Mouse (Mus musculus) cerebellum, adult 2 months (tissue): ENCODE results near the gene Tcf12. TPM values are rescaled to one million over a fixed set of nuclear protein-coding genes. Genes with fewer than 3 reads are reported as not detected.
A peak's percentile ranks its signal among the peaks of the same experiment; 100 is the strongest.

Experiments used
- DNase-seq, 2 experiments: peaks; one replicate each; pipeline ENCODE4 v3.0.0; 2021
- H3K27ac ChIP-seq: fragments of 200-500 bp; 2 replicates; pipeline ENCODE4 v1.5.1; 2012; ENCODE audit warnings: low read length, control low read depth, inconsistent platforms; ENCODE audit not compliant: insufficient read depth
- H3K27me3 ChIP-seq: fragments of 200-500 bp; 2 replicates; pipeline ENCODE4 v1.6.1; 2012; ENCODE audit warnings: inconsistent platforms, mild to moderate bottlenecking, low read length, moderate library complexity; ENCODE audit not compliant: control insufficient read depth, insufficient read depth
- H3K4me1 ChIP-seq: fragments of 200-500 bp; 2 replicates; pipeline ENCODE4 v1.6.1; 2011; ENCODE audit warnings: low read length; ENCODE audit not compliant: control insufficient read depth, insufficient read depth
- H3K4me3 ChIP-seq: fragments of 200-500 bp; replicated peaks from 2 replicates; pipeline ENCODE3; 2011; ENCODE audit warnings: mild to moderate bottlenecking, low read depth, low read length, control low read depth; ENCODE audit not compliant: insufficient read depth
- CTCF ChIP-seq: fragments of 200-500 bp; IDR thresholded peaks from 2 replicates; pipeline ENCODE4 v1.5.1; 2011; ENCODE audit warnings: low read depth, mild to moderate bottlenecking, control low read depth, low read length, moderate library complexity, borderline replicate concordance; ENCODE audit not compliant: insufficient read depth
- POLR2A ChIP-seq: fragments of 200-500 bp; IDR thresholded peaks from 2 replicates; pipeline ENCODE4 v1.6.1; 2011; ENCODE audit warnings: low read length, control low read depth, borderline replicate concordance; ENCODE audit not compliant: insufficient read depth
- WGBS: fragments of 180-500 bp; shearing (Covaris S2); methylation state at CpG from one replicate; pipeline ENCODE4 v1.1.7; 2018; 5-methylcytosine and 5-hydroxymethylcytosine counted together
- polyA plus RNA-seq: library from polyadenylated mRNA; depleted of rRNA; stranded (reverse); fragments of >200 nt; gene quantifications from 2 replicates; pipeline ENCODE4 v1.2.3, GENCODE M21; 2012

Gene Tcf12
- polyA plus RNA-seq, 1 experiment, result 53.0 TPM

GRCm38 (mm10) chr9:71874035-71874572, 237.6 kb downstream of the Tcf12 start:
- 89% methylated on average over 3 of the region's 3 CpGs for whole genome bisulfite sequencing
- Histone ChIP-seq H3K27ac (no peak overlapping the region), H3K4me1 (no peaks in the 10 kb centered on the region), H3K27me3 (no peaks in the 10 kb centered on the region), H3K4me3 (no peak overlapping the region)
- TF ChIP-seq POLR2A, result no peak
- no peak for TF ChIP-seq CTCF
- no peak for DNase-seq

GRCm38 (mm10) chr9:71863338-71863737, 248.3 kb downstream of the Tcf12 start:
- peaks cover 6% of the 10 kb centered on the region; the same call in 1 of the 2 replicates for H3K4me1 ChIP-seq
- DNase-seq, result no peak
- TF ChIP-seq CTCF, result no peak
- no peak for TF ChIP-seq POLR2A
- 84% methylated on average over 7 of the region's 7 CpGs for WGBS
- H3K27ac ChIP-seq, result no peak overlapping the region
- H3K4me3 ChIP-seq, result no peak overlapping the region
- no peaks in the 10 kb centered on the region for H3K27me3 ChIP-seq

- 72% methylated on average over 2 of the region's 2 CpGs for WGBS
- Histone ChIP-seq H3K27me3 (no peaks in the 10 kb centered on the region), H3K27ac (no peak overlapping the region), H3K4me3 (no peak overlapping the region), H3K4me1 (peaks cover 8% of the 10 kb centered on the region; the same call in 1 of the 2 replicates)
- TF ChIP-seq POLR2A (no peak), CTCF (no peak)
- DNase-seq, result no peak
Observed at GRCm38 (mm10) chr9:71861629-71862028, 250.0 kb downstream of the Tcf12 start.

- no peak overlapping the region for H3K27ac ChIP-seq
Observed at GRCm38 (mm10) chr9:71857926-71858325, 253.7 kb downstream of the Tcf12 start.

GRCm38 (mm10) chr9:71853904-71854303, 257.8 kb downstream of the Tcf12 start:
- Histone ChIP-seq H3K27me3 (no peaks in the 10 kb centered on the region), H3K4me3 (no peak overlapping the region), H3K27ac (no peak overlapping the region), H3K4me1 (peaks cover 8% of the 10 kb centered on the region; the same call in 1 of the 2 replicates)
- TF ChIP-seq CTCF, result no peak
- 92% methylated on average over 3 of the region's 3 CpGs for WGBS
- no peak for DNase-seq

More at GRCm38 (mm10) chr9:71857926-71858325, 253.7 kb downstream of the Tcf12 start:
- H3K4me3 ChIP-seq, result no peak overlapping the region
- H3K4me1 ChIP-seq, result peaks cover 8% of the 10 kb centered on the region; the same call in 1 of the 2 replicates
- 27% methylated on average over 1 of the region's 1 CpGs for WGBS
- peak in 1 of 2 experiments; percentile 71 for DNase-seq
- no peak for TF ChIP-seq POLR2A
- TF ChIP-seq CTCF, result no peak
- H3K27me3 ChIP-seq, result no peaks in the 10 kb centered on the region

- Histone ChIP-seq H3K4me1 (no peaks in the 10 kb centered on the region), H3K27me3 (no peaks in the 10 kb centered on the region), H3K27ac (no peak overlapping the region), H3K4me3 (no peak overlapping the region)
- WGBS, result 96% methylated on average over 1 of the region's 1 CpGs
- DNase-seq, result no peak
- no peak for TF ChIP-seq POLR2A
- TF ChIP-seq CTCF, result no peak
Observed at GRCm38 (mm10) chr9:71850283-71850682, 261.4 kb downstream of the Tcf12 start.

GRCm38 (mm10) chr9:71848392-71848791, 263.3 kb downstream of the Tcf12 start:
- H3K27me3 ChIP-seq, result no peaks in the 10 kb centered on the region
- no peaks in the 10 kb centered on the region for H3K4me1 ChIP-seq
- no peak for TF ChIP-seq CTCF
- TF ChIP-seq POLR2A, result no peak
- no peak for DNase-seq
- 95% methylated on average over 3 of the region's 3 CpGs for WGBS
- H3K27ac ChIP-seq, result no peak overlapping the region
- no peak overlapping the region for H3K4me3 ChIP-seq

- Histone ChIP-seq H3K4me1 (no peaks in the 10 kb centered on the region), H3K4me3 (no peak overlapping the region), H3K27ac (no peak overlapping the region), H3K27me3 (no peaks in the 10 kb centered on the region)
- 96% methylated on average over 9 of the region's 9 CpGs for WGBS
- no peak for DNase-seq
- TF ChIP-seq POLR2A (no peak), CTCF (no peak)
Observed at GRCm38 (mm10) chr9:71847921-71848320, 263.8 kb downstream of the Tcf12 start.

GRCm38 (mm10) chr9:71841850-71842249, 269.8 kb downstream of the Tcf12 start:
- Histone ChIP-seq H3K4me3 (no peak overlapping the region), H3K27me3 (no peaks in the 10 kb centered on the region), H3K4me1 (peaks cover 3% of the 10 kb centered on the region; the same call in 1 of the 2 replicates), H3K27ac (no peak overlapping the region)
- WGBS, result 87% methylated on average over 5 of the region's 5 CpGs
- TF ChIP-seq CTCF (no peak), POLR2A (no peak)
- DNase-seq, result no peak
